Mouse (Mus musculus) embryo, embryonic 10.5 days (tissue): Measurements from ENCODE around the gene Camkk2.

Experiments used
- DNase-seq: peaks from one replicate; pipeline ENCODE4 v3.0.0-alpha.2; 2015; ENCODE audit warnings: low spot score

Camkk2 gene

GRCm38 (mm10) chr5:122779277-122779834 is at the start of gene Camkk2:
Gene Camkk2 (minus strand): TSS chr5:122779409.
- DNase-seq = peak; percentile 89

GRCm38 (mm10) chr5:122825099-122825498 is 45.9 kb upstream of the Camkk2 start:
- no peak for DNase-seq

GRCm38 (mm10) chr5:122824450-122824849 is 45.2 kb upstream of the Camkk2 start:
- no peak for DNase-seq

GRCm38 (mm10) chr5:122823976-122824375 is 44.8 kb upstream of the Camkk2 start:
- no peak for DNase-seq

- no peak for DNase-seq
Measured at GRCm38 (mm10) chr5:122822441-122822840, 43.2 kb upstream of the Camkk2 start.

- no peak for DNase-seq
Measured at GRCm38 (mm10) chr5:122821524-122821885, 42.3 kb upstream of the Camkk2 start.

GRCm38 (mm10) chr5:122820777-122821523 is 41.7 kb upstream of the Camkk2 start, which contains the start of gene Anapc5:
Gene Anapc5 (minus strand): TSS chr5:122821339.
- DNase-seq = peak; percentile 97

GRCm38 (mm10) chr5:122812699-122813098 is 33.5 kb upstream of the Camkk2 start:
- DNase-seq = no peak

GRCm38 (mm10) chr5:122811364-122812079 is 32.3 kb upstream of the Camkk2 start:
- DNase-seq = peak; percentile 79

- peak; percentile 21 for DNase-seq
Measured at GRCm38 (mm10) chr5:122805503-122805902, 26.3 kb upstream of the Camkk2 start.

GRCm38 (mm10) chr5:122802706-122803105 is 23.5 kb upstream of the Camkk2 start:
- no peak for DNase-seq

- no peak for DNase-seq
Measured at GRCm38 (mm10) chr5:122801684-122802083, 22.5 kb upstream of the Camkk2 start.

- DNase-seq = no peak
Measured at GRCm38 (mm10) chr5:122800345-122801010, 21.3 kb upstream of the Camkk2 start.

GRCm38 (mm10) chr5:122799379-122800344 is 20.5 kb upstream of the Camkk2 start:
- no peak for DNase-seq

GRCm38 (mm10) chr5:122798557-122799378 is 19.6 kb upstream of the Camkk2 start:
- no peak for DNase-seq

- no peak for DNase-seq
Measured at GRCm38 (mm10) chr5:122797866-122798265, 18.7 kb upstream of the Camkk2 start.

- no peak for DNase-seq
Measured at GRCm38 (mm10) chr5:122788696-122789095, 9.5 kb upstream of the Camkk2 start.

GRCm38 (mm10) chr5:122786035-122786819 is 7.0 kb upstream of the Camkk2 start:
- DNase-seq = no peak

GRCm38 (mm10) chr5:122783726-122784406 is 4.7 kb upstream of the Camkk2 start:
- DNase-seq = no peak
